Mouse (Mus musculus) hematopoietic multipotent progenitor cell, adult 10-12 weeks (in vitro differentiated cells): Measurements from ENCODE around the gene Ypel5. TPM values are rescaled to one million over a fixed set of nuclear protein-coding genes. Genes with fewer than 3 reads are reported as not detected.

ENCODE experiments used
- polyA plus RNA-seq: library from polyadenylated mRNA; stranded (reverse); fragments of >175 nt; gene quantifications from 2 replicates; pipeline ENCODE4 v1.2.3, GENCODE M21; 2012; ENCODE audit warnings: low replicate concordance

Ypel5 gene
- 14.9 and 18.1 TPM in 2 replicates for polyA plus RNA-seq

GRCm38 (mm10) chr17:72836158-72837115 is at the start of gene Ypel5:
Ypel5 (plus strand) TSS chr17:72836453.

Other genes starting within 250 kb of the Ypel5 start
- not detected in 2 replicates for gene Alk, start 231.8 kb upstream of the Ypel5 start, polyA plus RNA-seq
- gene Lbh, start 81.9 kb downstream of the Ypel5 start, polyA plus RNA-seq = 199 and 252 TPM in 2 replicates